Mouse (Mus musculus) intestine, embryonic 16.5 days (tissue): ENCODE data around the gene Gk5. TPM values are rescaled to one million over a fixed set of nuclear protein-coding genes. Genes with fewer than 3 reads are reported as not detected.
A peak's percentile ranks its signal among the peaks of the same experiment; 100 is the strongest.
"Not testable (repeated sequence)": the region's sequence is repeated elsewhere in the genome, so short reads cannot be mapped to it uniquely, and the experiment has no call there.

Experiments
- ATAC-seq: fragments of 200-750 bp; cut with Nextera tagmentation; 2 replicates; pipeline ENCODE4 v1.8.0; 2017; ENCODE audit warnings: moderate TSS enrichment, moderate library complexity
- H3K27ac ChIP-seq: fragments of 300-500 bp; sonication (generic); 2 replicates; pipeline ENCODE4 v1.5.1; 2014; ENCODE audit warnings: mild to moderate bottlenecking, low read length
- H3K27me3 ChIP-seq: fragments of 300-500 bp; sonication (generic); replicated peaks from 2 replicates; pipeline ENCODE4 v1.6.1; 2014; ENCODE audit warnings: low read length, control low read depth, mixed read lengths; ENCODE audit not compliant: control insufficient read depth, insufficient read depth
- H3K36me3 ChIP-seq: fragments of 300-500 bp; sonication (generic); 2 replicates; pipeline ENCODE4 v1.6.1; 2014; ENCODE audit warnings: low read length, control low read depth; ENCODE audit not compliant: control insufficient read depth, insufficient read depth
- H3K4me1 ChIP-seq: fragments of 300-500 bp; sonication (generic); 2 replicates; pipeline ENCODE4 v1.6.1; 2014; ENCODE audit warnings: low read length, control low read depth, mixed read lengths; ENCODE audit not compliant: control insufficient read depth, insufficient read depth
- H3K4me2 ChIP-seq: fragments of 300-500 bp; sonication (generic); 2 replicates; pipeline ENCODE4 v1.6.1; 2014; ENCODE audit warnings: low read depth, low read length, control low read depth
- H3K4me3 ChIP-seq: fragments of 300-500 bp; sonication (generic); 2 replicates; pipeline ENCODE4 v1.5.1; 2014; ENCODE audit warnings: mild to moderate bottlenecking, low read length
- H3K9ac ChIP-seq: fragments of 300-500 bp; sonication (generic); 2 replicates; pipeline ENCODE4 v1.6.1; 2014; ENCODE audit warnings: low read depth, low read length
- H3K9me3 ChIP-seq: fragments of 300-500 bp; sonication (generic); 2 replicates; pipeline ENCODE4 v1.6.1; 2016; ENCODE audit warnings: low read length, control low read depth; ENCODE audit not compliant: control insufficient read depth
- WGBS: fragments of 180-500 bp; shearing (Covaris S2); extraction: QIAGEN DNeasy Blood & Tissue Kit; methylation state at CpG from one replicate; pipeline ENCODE4 v1.1.7; 2014; 5-methylcytosine and 5-hydroxymethylcytosine counted together
- polyA plus RNA-seq: library from polyadenylated mRNA; unstranded; fragments of >200 nt; fragmentation: Nextera tagmentation; extraction: Ambion mirVana; gene quantifications from 2 replicates; pipeline ENCODE4 v1.2.1, GENCODE M21; 2015

The Gk5 gene
- polyA plus RNA-seq, 1 experiment from 2014 or later, result 3.2 TPM

- Histone ChIP-seq H3K4me2 (no peak overlapping the region), H3K27me3 (no peaks in the 10 kb centered on the region), H3K9ac (no peak overlapping the region), H3K36me3 (no peaks in the 10 kb centered on the region), H3K27ac (no peak overlapping the region), H3K4me3 (no peak overlapping the region), H3K4me1 (no peaks in the 10 kb centered on the region), H3K9me3 (no peaks in the 10 kb centered on the region)
- ATAC-seq, result no peak
- WGBS, result 73% methylated on average over 5 of the region's 5 CpGs
Measured at GRCm38 (mm10) chr9:96162421-96162820, 43.3 kb downstream of the Gk5 start.

DNA sequence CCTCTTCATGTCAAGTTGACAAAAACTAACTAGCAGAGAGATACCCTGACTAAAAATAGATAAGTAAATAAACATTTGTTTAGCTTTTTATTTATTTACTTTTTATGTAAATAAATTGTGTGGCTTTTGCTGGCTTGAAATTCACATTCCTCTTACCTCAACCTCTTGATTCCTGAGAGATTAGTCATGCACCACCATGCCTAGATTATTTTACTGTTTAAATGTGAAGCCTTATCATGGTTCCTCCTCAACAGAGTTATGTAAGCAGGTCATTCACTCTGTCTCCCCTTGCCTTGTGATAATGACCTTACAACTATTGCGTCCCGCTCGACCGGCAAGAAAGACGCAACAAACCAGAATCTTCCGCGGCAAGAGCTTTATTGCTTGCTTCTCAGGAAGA, 44.3 kb downstream of the Gk5 start:
- H3K27me3 ChIP-seq, result no peaks in the 10 kb centered on the region
- H3K9ac ChIP-seq, result no peak overlapping the region
- H3K27ac ChIP-seq, result no peak overlapping the region
- no peaks in the 10 kb centered on the region for H3K4me1 ChIP-seq
- H3K36me3 ChIP-seq, result no peaks in the 10 kb centered on the region
- H3K9me3 ChIP-seq, result no peaks in the 10 kb centered on the region
- no peak for ATAC-seq
- H3K4me3 ChIP-seq, result no peak overlapping the region
- H3K4me2 ChIP-seq, result no peak overlapping the region
- 97% methylated on average over 7 of the region's 7 CpGs for WGBS

DNA sequence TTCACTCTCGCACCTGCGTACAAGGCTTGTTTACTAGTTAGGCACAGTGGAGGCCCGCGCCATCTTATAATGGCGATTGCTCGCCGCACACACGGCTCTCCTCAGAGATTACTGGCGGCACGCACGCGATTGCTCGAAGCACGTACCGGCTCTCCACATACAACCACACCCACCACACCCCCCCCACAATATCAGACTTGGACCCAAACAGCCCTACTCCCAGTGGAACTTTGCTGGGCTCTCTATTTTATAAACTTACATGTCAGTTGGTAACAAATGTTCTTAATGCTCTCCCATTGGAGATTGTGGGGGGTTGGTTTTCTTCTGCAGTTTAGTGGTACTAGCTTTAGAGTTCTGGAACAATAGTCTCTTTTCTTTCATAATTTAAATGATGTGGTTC, 44.8 kb downstream of the Gk5 start:
- H3K9ac ChIP-seq, H3K36me3 ChIP-seq, H3K27ac ChIP-seq, H3K9me3 ChIP-seq, H3K4me1 ChIP-seq, H3K27me3 ChIP-seq, H3K4me2 ChIP-seq, H3K4me3 ChIP-seq, ATAC-seq: not testable (repeated sequence)
- WGBS, result 98% methylated on average over 13 of the region's 15 CpGs

DNA sequence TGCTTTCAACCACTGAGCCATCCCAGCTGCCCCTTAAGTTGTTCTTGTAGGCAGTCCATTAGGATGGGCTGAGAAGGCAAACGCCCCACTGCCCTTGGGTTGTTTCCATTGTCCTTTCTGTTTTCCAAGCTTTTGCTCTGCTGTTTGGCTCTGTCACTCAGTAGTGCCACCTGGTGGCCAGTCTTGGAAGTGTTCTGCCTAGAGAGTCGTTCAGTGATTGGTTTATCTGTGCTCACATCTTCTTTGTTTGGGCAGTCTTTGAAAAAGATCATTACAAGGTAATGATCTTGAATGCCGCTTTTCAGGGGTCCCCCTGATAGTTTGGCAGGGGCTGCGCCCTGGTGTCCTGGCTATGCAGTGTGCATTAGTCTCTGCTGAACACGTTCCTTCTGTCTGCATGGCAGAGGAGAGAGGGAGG, 48.0 kb downstream of the Gk5 start:
- 34% methylated on average over 5 of the region's 5 CpGs for WGBS

DNA sequence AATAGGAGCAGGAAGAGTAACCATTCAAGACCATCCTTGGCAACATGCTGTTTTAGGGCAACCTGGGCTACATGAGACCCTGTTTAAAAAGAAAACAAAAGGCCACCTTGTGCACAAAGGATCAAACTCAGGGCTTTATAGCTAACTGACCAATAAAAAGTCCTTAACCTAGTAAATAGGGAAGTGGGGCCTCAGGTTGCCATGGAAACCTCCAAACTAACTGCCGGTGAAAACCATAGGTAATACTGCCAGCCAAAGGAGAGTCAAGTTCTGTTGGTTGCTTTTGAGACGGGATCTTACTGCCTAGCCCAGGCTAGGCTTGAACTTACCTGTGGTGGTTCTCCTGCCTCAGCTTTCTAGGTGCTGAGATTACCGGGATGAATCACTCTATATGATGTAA, 51.4 kb downstream of the Gk5 start:
- H3K4me3 ChIP-seq, result no peak overlapping the region
- ATAC-seq, result no peak
- WGBS, result 70% methylated on average over 3 of the region's 3 CpGs
- no peaks in the 10 kb centered on the region for H3K27me3 ChIP-seq
- H3K4me1 ChIP-seq, result no peaks in the 10 kb centered on the region
- H3K9me3 ChIP-seq, result no peaks in the 10 kb centered on the region
- H3K4me2 ChIP-seq, result no peak overlapping the region
- no peaks in the 10 kb centered on the region for H3K36me3 ChIP-seq
- H3K27ac ChIP-seq, result no peak overlapping the region
- H3K9ac ChIP-seq, result no peak overlapping the region

More for the DNA sequence above, 48.0 kb downstream of the Gk5 start:
- Histone ChIP-seq H3K4me1 (no peaks in the 10 kb centered on the region), H3K9me3 (no peaks in the 10 kb centered on the region), H3K36me3 (no peaks in the 10 kb centered on the region), H3K27ac (no peak overlapping the region), H3K9ac (no peak overlapping the region), H3K4me3 (no peak overlapping the region), H3K4me2 (no peak overlapping the region), H3K27me3 (no peaks in the 10 kb centered on the region)
- ATAC-seq, result no peak

- no peak overlapping the region for H3K27ac ChIP-seq
- no peak overlapping the region for H3K9ac ChIP-seq
- H3K4me2 ChIP-seq, result no peak overlapping the region
- H3K36me3 ChIP-seq, result no peaks in the 10 kb centered on the region
- WGBS, result 73% methylated on average over 4 of the region's 4 CpGs
- no peak overlapping the region for H3K4me3 ChIP-seq
- no peaks in the 10 kb centered on the region for H3K27me3 ChIP-seq
- H3K4me1 ChIP-seq, result no peaks in the 10 kb centered on the region
- ATAC-seq, result no peak
- H3K9me3 ChIP-seq, result no peaks in the 10 kb centered on the region
Measured at GRCm38 (mm10) chr9:96184909-96185308, 65.7 kb downstream of the Gk5 start.

DNA sequence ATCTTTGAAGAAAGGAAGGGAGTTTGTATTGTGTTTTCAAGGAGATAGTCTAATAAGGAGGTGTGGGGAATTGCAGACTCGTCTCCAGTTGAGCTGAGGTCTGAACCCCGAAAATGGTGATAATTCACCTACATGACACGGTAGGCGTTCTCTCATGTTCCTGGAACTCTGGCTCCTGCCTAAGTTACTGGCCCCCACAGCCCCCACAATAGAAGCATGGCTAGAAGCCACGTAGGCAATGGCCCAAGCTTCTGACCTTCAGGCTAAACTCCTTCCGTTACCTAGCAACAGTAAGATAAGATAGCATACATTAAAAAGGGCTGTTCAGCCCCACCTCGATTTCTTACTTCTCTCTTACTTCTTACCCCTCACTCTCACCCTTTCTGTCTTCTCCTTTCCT, 67.5 kb downstream of the Gk5 start:
- no peaks in the 10 kb centered on the region for H3K9me3 ChIP-seq
- whole genome bisulfite sequencing, result 61% methylated on average over 7 of the region's 7 CpGs
- no peak overlapping the region for H3K27ac ChIP-seq
- no peaks in the 10 kb centered on the region for H3K4me1 ChIP-seq
- H3K9ac ChIP-seq, result no peak overlapping the region
- no peak overlapping the region for H3K4me2 ChIP-seq
- no peak overlapping the region for H3K4me3 ChIP-seq
- no peak for ATAC-seq
- H3K27me3 ChIP-seq, result no peaks in the 10 kb centered on the region
- no peaks in the 10 kb centered on the region for H3K36me3 ChIP-seq

DNA sequence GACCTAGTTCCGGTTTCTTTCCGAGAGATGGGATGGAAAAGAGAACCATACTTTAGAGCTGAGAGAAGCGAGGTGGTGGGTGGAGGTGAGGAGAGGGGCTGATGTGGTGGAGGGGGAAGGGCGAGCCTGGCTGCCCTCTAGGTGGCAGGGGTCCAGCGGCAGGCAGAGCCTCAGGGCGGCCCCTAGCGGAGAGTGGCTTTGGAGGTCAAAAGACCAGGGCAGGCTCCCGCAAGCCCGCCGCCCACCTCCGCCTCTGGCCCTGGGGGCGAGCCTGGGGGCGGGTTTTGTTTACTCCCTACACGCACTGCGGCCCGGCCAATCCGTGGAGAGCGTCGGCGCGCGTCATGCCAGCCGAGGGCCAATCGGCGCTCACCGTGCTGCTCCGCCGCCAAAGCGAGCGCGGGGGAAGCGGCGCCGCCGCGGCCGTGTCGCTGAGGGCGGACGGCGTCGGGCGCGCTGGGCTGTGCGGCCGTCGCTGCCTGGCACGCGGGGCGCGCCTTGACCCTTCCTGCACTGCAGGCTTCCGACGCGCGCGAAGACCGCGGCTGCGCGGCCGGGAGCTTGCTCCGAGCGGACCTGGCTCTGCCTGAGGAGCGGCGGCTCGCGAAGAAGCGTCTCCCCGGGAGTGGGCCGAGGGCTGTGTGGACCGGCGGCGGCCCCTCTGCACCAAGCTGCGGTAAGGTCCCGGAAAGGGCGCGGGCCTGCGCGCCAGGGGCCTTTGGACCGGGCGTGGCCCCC, 76.9 kb downstream of the Gk5 start, which contains the start of gene Tfdp2:
Gene Tfdp2 (plus strand): TSS at position 391 of the 738 bp plus-strand sequence.
- ATAC-seq, result peak; percentile 99
- Histone ChIP-seq H3K4me2 (peak within 1 kb of the TSS; percentile 72), H3K9me3 (no peaks in the 10 kb centered on the region), H3K9ac (peak within 1 kb of the TSS; percentile 88), H3K4me3 (peak within 1 kb of the TSS; percentile 89), H3K36me3 (no peaks in the 10 kb centered on the region), H3K27me3 (no peaks in the 10 kb centered on the region), H3K27ac (peak within 1 kb of the TSS; percentile 95), H3K4me1 (peaks cover 12% of the 10 kb centered on the region)
- WGBS, result under 1% methylated on average over 69 of the region's 81 CpGs

DNA sequence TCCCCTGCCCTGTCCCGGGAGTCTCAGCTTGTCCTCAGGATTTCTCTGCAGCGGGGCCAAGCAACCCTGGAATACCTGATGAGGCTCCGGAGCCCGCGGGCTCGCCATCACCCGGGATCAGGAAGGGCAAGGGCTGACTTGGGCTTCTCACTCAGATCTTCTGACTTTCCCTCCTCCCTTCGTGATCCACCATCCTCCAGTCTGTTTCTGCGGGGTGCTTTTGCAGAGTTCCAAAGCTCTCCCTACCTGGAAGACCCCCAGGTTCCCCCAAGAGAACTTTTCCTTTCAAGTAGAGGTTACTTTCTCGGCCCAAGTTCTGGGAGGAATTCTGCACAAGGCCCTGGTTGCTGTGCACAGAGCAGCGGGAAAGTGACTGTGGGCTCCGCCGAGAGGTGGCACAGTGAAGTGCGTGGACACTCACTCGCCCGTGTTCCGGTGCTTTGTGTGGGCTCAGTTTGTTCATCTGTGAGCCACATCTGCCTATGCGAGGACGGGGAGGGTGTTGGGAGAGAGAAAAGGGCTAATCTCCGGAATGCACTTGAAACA, 77.5 kb downstream of the Gk5 start:
- under 1% methylated on average over 20 of the region's 20 CpGs for WGBS
- Histone ChIP-seq H3K4me3 (peak overlapping the region; percentile 89), H3K9ac (peak overlapping the region; percentile 88), H3K36me3 (no peaks in the 10 kb centered on the region), H3K27ac (peak overlapping the region; percentile 95), H3K27me3 (no peaks in the 10 kb centered on the region), H3K4me1 (peaks cover 12% of the 10 kb centered on the region), H3K9me3 (no peaks in the 10 kb centered on the region), H3K4me2 (peak overlapping the region; percentile 72)
- ATAC-seq, result peak; percentile 26; the same call in 1 of the 2 replicates
